Mouse (Mus musculus): Measurements from ENCODE around the gene Slc25a53. TPM values are rescaled to one million over a fixed set of nuclear protein-coding genes. Genes with fewer than 3 reads are reported as not detected.

Slc25a53 gene
- 10 to 100 TPM; 20.2 to 26.0 TPM for total RNA-seq (2021)
- long read RNA-seq, experiment 1, transcript Slc25a53-205 (7 exons, 1,737 nt): minor isoform, 5 of 19 reads
- long read RNA-seq, experiment 1, transcript Slc25a53-214 (2 exons, 2,567 nt): major isoform, 7 of 19 reads
- long read RNA-seq, experiment 1, partial matches to known transcripts: 1 of 19 reads
- long read RNA-seq, experiment 1, other reads (novel, unspliced or antisense): 6 of 19 reads
- long read RNA-seq, experiment 2, transcript Slc25a53-214 (2 exons, 2,567 nt): major isoform, 6 of 14 reads
- long read RNA-seq, experiment 2, partial matches to known transcripts: 0 of 14 reads
- long read RNA-seq, experiment 2, other reads (novel, unspliced or antisense): 4 of 14 reads

DNA sequence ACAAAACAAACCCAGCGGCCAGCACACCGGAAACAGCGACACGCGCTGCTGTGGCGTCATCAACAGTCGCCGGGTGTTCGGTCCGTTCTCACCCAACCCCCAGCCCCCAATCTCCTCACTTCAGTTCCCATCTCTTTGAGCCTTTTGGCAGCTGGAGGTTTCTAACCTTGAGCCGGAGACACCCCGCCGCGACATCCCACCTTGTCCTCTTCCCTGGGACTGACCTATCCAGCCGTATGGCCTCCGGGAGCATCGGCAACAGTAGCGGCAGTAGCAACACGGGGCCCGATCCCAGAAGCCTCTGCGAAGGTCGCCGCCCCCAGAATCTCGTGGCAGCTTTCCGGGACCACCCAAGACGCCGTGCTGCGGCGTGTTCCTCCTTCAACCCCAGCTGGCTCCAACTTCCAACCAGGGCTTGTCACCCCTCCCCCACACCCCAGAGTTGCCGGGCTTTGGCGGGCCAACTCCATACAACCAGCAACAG, at the start of gene Slc25a53:
TSS of gene Slc25a53 (minus strand) at position 303 of the 484 bp plus-strand sequence.
- intact Hi-C loops (cut with DNase I): no loop called here
- DNase-seq (ENCODE audit: low spot score in 2 of 2): peak; percentile 85 to 86

GRCm38 (mm10) chrX:137063202-137063601, 25.1 kb upstream of the Slc25a53 start:
- intact Hi-C loops (cut with DNase I): no loop called here
- peak; percentile 31 to 55 for DNase-seq (ENCODE audit: low spot score in 2 of 2)

DNA sequence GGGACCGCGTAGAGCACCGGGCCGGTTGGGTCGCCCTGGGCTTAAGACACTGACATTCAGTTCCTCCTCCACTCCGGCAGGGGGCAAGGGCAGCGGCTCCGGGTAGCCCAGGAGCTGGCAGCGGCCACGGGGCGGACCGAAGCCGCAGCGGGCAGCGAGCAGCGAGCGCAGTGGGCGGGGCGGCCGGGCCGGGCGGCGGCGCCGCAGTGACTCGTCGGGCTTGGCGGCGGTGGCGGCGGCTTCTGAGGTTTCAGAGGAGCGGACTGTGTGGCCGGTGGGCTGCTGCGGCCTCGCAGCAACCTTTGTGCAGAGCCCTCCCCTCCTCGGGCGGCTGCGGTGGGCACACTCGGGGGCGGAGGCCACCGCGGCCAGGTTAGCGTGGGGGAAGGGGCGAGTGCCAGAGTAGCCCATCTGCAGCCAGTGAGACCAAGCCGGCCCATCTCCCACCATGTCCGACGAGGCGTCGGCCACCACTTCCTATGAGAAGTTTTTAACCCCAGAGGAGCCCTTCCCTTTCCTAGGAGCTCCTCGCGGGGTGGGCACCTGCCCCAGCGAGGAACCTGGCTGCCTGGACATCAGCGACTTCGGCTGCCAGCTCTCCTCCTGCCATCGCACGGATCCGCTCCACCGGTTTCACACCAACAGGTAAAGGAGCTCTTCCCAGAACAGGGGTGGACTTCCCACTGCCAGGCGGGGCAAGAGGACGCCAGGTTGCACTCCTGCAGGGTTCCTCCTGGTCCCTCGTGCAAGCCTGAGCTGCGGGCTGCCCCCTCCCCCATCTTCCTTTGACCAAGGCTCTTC, 11.5 kb upstream of the Slc25a53 start, which contains the start of gene Fam199x:
TSS of gene Fam199x (plus strand) at position 170 of the 801 bp plus-strand sequence.
- intact Hi-C loops (cut with DNase I): no loop called here
- peak; percentile 52 to 60 for DNase-seq (ENCODE audit: low spot score in 2 of 2)

DNA sequence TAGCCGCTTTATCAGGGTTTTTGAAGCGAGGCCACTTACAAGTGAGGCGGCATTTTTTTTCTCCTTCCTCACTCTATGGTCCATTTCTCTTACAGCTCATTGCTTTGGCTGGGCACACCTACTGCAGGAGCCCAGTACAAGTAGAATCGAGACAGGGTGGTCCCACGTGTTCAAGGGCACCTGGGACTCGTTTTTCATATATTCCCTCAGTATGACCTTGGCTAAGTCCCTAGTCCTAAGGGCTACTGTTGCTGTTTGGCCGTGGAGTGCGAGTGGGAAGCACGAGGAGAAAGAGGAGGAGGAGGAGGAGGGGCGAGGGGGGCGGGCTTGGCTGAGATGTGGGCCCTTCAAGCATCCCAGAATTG, 10.9 kb upstream of the Slc25a53 start:
- DNase-seq (ENCODE audit: low spot score in 2 of 2): peak in 1 of 2 experiments; percentile 2
- intact Hi-C loops (cut with DNase I): no loop called here

- intact Hi-C loops (cut with DNase I): no loop called here
- DNase-seq (ENCODE audit: low spot score in 2 of 2): no peak
Observed at GRCm38 (mm10) chrX:137038502-137038901, 400 bp upstream of the Slc25a53 start.

- intact Hi-C loops (cut with DNase I): no loop called here
- DNase-seq (ENCODE audit: low spot score in 2 of 2): no peak
Observed at GRCm38 (mm10) chrX:137037470-137037999, 567 bp downstream of the Slc25a53 start.

GRCm38 (mm10) chrX:137034322-137034721, 3.8 kb downstream of the Slc25a53 start:
- intact Hi-C loops (cut with DNase I): no loop called here
- DNase-seq (ENCODE audit: low spot score in 2 of 2): no peak

GRCm38 (mm10) chrX:137031726-137032125, 6.4 kb downstream of the Slc25a53 start:
- intact Hi-C loops (cut with DNase I): no loop called here
- no peak for DNase-seq (ENCODE audit: low spot score in 2 of 2)

DNA sequence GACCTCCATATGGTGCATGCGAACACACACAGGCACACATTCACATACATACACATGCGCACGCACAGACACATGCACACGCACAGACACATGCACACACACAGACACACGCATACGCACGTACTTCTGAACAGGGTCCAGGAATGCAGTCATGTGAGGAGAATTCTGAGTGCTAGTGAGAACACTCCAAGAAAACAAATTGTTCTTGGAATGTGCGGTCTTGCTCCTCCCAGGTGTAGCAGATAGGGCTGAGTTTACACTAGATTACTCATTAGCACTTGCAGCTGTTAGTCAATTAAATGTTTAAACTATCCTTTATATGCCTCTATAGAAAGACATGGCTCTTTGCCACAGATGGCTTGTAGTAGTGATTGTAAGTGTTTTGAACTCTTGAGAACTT, 7.2 kb downstream of the Slc25a53 start:
- intact Hi-C loops (cut with DNase I): no loop called here
- no peak for DNase-seq (ENCODE audit: low spot score in 2 of 2)

DNA sequence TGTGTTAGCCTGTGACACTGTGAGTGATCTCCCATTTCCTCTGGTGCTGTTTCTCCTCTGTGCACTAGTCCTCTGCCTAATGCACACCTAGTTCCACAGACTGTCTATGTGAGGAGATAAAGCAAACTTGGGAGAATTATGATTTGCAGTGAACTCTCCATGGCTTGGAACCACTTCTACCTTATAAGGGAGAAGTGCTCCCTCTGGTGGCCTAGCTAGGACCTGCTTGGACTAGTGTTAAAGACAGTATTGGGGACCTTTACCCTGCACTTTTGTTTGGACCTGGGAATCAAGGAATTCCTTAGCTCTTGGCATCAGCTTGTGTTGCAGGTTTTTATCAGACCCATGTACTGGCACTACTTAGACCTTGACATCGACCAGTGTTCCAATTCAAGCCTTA, 18.8 kb downstream of the Slc25a53 start:
- DNase-seq (ENCODE audit: low spot score in 2 of 2): peak; percentile 49 to 66
- intact Hi-C loops (cut with DNase I): loop anchor here (5.0 kb wide), 2 partner anchors 122 to 277 kb away; partner anchors contain the start of gene Morf4l2

DNA sequence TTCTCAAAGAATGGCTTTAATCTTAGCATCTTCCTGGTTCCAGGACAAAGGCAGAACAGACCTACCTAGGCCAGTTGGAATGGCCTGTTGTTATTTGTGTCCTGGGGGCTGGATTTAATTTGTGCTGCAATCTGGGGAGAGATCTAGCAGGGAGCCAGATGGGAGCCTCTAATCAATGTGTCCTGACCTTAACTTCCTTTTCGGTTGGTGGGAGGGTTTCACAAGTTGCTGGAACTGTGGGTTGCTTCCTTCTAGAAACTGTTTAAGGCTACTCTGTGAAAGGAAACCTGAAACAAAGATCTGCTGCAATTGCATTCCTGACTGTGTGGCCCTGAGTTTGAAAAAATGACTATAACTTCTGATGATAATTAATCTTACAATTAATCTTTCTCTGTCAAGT, 20.4 kb downstream of the Slc25a53 start:
- intact Hi-C loops (cut with DNase I): loop anchor here (5.0 kb wide), 2 partner anchors 120 to 275 kb away; partner anchors contain the start of gene Morf4l2
- no peak for DNase-seq (ENCODE audit: low spot score in 2 of 2)

DNA sequence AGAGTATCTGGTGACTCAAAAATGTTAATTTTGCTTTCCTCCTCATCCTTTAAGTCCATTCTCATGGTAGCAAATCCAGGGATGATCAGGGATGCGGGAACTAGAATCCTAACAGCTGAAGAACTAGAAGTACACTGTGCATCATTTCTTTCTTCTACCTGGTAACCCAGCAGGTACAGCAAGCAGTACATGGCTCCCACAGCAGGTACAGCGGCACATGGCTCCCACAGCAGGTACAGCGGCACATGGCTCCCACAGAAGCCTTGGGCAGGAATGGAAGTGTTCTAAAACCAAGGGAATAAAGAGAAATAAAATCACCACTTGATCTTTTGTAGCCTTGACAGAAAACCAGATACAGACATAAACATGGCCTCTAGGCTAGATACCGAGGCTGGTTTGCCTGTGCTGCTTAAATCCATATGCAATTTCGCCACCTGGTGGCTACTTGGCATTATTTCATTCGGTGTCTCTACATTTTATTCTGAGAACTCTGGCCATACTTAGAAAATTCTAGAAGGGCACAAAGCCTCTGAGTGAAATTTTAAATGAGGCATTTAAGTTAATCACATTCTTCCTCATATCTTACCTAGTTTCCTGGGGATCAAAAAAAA, 22.9 kb downstream of the Slc25a53 start:
- intact Hi-C loops (cut with DNase I): loop anchor here (5.0 kb wide), 2 partner anchors 118 to 273 kb away; partner anchors contain the start of gene Morf4l2
- peak; percentile 68 to 70 for DNase-seq (ENCODE audit: low spot score in 2 of 2)

GRCm38 (mm10) chrX:136996256-136996655, 41.8 kb downstream of the Slc25a53 start:
- no peak for DNase-seq (ENCODE audit: low spot score in 2 of 2)
- intact Hi-C loops (cut with DNase I): no loop called here

GRCm38 (mm10) chrX:136993641-136994040, 44.5 kb downstream of the Slc25a53 start:
- intact Hi-C loops (cut with DNase I): no loop called here
- DNase-seq (ENCODE audit: low spot score in 2 of 2): peak; percentile 40 to 56

DNA sequence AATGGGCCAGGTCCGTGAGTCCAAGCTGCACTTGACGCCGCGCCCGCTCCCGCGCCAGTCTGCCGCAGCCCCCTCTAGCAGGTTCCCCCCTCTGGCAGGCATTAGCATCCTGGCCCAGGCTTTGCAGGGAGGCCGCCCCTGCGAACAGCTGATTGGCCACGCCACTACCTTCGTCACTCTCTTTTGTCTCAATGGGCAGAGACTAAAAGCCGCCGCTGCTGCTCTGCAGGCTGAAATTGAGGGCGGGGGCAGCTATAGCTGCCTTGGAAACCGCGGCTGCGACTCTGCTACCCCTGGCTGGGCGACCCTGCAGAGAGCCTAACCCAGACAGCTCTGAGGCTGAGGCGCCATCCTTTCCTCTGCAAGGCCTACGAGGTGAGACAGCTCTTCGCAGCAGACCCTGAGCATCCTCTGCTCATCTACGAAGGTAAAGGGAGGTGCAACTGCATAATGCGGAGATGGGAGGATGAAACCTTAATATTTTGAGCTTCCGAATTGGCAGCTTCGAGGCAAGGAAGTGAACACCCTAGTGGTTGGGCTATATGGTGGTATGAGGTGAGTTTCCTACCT, 45.0 kb downstream of the Slc25a53 start, which contains the start of gene Zcchc18:
TSS of gene Zcchc18 (plus strand) at position 178 of the 570 bp plus-strand sequence.
- intact Hi-C loops (cut with DNase I): no loop called here

DNA sequence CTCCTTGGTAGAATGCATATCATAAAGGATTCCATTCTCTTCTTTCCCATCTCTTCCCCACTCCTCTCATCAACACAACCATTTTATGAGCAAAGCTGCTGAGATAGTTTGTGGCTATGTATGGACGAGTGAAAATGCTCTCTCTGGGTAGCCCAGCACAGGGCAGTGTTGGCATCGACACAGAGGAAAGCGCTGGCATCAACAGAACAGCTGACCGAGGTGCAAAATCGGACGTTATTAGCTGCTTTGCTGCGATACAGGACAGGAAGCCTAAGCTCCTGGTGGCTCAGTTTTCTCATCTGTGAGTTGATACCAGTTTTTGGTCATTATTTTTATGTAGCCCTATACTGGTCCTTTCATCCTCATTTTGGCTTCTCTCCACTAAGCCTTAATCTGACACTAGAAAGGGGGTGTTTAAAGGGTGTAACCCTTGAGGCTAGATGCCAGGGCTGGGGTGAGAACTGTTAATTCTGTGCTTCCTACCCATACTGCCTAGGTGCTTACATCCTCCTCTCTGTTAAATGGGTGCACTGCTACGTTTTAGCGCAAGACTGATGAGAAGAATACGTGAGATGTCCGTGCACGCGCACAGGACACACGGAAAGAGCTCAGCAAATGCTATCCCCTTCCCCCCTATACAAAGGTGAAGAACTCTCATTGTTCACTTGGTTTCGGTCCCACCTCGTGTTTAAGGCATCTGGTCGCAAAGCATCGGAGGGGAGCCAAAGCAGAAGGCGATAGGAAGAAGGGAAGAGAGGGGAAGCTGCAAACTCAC, 45.7 kb downstream of the Slc25a53 start:
- DNase-seq (ENCODE audit: low spot score in 2 of 2): no peak
- intact Hi-C loops (cut with DNase I): no loop called here

More for the DNA sequence above, 45.0 kb downstream of the Slc25a53 start, which contains the start of gene Zcchc18:
- peak; percentile 86 to 87 for DNase-seq (ENCODE audit: low spot score in 2 of 2)

GRCm38 (mm10) chrX:136991274-136991673, 46.8 kb downstream of the Slc25a53 start:
- no peak for DNase-seq (ENCODE audit: low spot score in 2 of 2)
- intact Hi-C loops (cut with DNase I): no loop called here

- intact Hi-C loops (cut with DNase I): no loop called here
Observed at GRCm38 (mm10) chrX:136986039-136986438, 52.1 kb downstream of the Slc25a53 start.

More at GRCm38 (mm10) chrX:136986039-136986438, 52.1 kb downstream of the Slc25a53 start:
- no peak for DNase-seq (ENCODE audit: low spot score in 2 of 2)
